Mouse (Mus musculus) NIH3T3 (cell line): ENCODE measurements at regions not wholly inside any gene's neighbourhood (a gene's known extent, or its start where the extent isn't known, plus 50 kb on each side); places are given as distances from the start of the nearest gene placed in this dataset.

Experiments
- DNase-seq: peaks from one replicate; pipeline ENCODE4 v3.0.0-alpha.2; 2012; ENCODE audit warnings: low read depth

DNA sequence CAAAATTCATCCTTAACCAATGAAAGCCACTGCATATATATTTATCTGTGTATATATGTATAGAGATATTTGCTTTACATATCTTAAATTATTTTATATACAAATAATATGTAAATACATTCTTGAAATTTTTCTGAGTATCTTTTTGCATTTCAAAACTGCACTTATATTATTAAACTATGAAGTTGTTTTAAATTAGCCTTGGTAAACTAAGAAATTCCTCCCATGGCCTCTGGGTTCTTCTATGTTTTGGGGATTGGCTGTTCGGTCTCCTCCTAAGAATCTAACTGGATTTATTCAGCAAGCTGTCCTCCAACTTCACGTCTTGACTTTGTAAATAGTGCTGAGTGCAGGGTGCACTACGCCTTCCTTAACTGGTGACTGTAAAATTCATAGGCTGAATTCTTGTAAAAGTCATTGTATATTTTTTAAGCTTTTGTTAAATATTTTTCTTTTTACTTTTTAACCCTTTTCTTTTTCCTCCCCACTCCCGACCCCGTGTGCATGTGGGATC, 249.6 kb upstream of the Nfe2l3 start:
- DNase-seq: no peak

DNA sequence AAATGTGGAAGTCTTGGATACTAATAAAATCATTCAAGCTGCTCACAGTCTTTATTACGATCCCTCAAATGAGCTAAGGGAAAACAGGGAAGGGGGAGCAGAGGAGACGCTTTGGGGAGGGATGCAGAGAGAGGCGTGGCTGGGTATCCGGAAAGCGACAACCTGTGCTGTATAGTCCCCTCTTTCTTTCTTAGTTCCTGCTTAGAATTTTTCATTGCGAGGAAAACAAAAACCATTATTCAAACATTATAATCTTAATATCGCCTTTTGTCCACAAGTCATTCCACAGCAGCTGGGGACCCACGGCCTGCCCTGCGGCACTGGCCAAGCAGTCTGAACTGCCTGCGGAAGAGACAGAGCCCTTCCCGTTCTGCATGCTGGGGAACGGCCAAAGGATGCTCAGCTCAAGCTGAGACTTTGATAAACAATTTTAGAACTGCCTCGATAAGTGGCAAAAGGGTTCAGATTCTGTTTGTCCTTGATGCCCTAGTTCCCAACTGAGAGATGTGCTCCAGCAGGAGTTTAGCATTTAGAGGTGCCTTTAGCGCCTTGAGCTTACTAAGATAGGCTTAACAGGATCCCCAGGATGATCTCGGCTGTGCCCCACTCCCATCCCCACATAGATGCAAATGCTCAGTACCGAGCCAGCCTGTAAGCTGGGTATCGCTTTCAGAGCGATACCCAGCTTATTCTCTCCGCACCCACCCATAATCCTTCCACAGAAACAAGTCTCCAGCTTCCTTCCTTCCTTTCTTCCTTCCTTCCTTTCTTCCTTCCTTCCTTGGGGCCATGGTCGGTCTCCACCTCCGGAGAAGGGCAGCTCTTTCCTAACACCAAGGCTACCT, 248.7 kb upstream of the Nfe2l3 start:
- no peak for DNase-seq

DNA sequence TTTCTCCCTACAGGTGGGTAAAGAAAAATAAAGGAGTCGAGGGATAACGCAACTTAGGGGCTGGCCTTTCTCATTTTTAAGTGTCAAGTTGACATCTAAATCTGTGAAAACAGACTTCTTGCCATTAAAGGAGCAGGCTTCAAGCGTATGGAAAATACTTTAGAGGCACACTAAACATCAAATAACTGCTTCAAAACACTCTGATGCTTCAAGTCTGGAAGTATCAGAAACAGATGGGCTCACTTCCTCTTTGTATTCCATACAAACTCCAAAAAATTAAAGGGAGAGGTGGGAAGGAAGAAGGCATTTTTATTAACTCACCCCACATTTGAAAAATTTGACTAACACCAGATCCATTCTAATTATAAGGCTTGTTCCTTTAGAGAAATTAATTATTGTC, 248.0 kb upstream of the Nfe2l3 start:
- no peak for DNase-seq

DNA sequence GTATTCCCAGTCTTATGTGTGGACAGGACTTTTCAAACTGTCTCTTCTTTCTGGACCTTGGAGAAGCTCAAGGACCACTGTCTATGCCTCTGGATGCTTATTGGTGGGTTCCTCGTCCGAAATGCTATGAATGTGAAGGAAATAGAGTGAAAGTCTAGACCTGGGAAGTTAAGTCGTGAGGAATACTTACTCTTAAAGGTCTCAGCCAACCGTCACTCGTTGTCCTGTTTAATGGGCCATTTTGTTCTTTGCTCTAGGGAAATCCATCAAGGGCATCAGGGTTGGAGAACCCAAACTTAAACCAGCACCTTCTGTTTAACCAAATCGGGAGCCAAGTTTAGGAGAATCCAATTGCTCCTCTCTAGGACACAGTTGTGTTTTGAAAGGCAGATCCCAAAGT, 247.3 kb upstream of the Nfe2l3 start:
- no peak for DNase-seq

DNA sequence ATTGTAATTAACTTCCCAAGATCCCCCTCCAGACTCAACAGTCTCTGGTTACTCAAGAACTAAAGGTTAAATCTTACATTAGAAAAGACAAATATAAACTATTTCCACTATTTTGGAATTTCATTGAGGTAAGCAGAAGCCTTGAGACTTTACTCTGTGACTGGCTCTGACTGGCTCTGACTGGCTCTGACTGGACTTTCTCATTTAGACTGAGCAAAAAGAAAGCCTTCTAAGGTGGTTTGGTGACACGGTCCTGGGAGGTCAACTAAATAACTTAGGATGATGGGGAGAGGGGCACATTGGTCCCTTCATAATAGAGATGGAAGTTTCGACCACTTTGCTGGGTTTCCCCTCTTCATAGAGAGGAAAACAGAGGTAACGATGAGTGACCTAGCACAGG, 243.3 kb upstream of the Nfe2l3 start:
- no peak for DNase-seq

DNA sequence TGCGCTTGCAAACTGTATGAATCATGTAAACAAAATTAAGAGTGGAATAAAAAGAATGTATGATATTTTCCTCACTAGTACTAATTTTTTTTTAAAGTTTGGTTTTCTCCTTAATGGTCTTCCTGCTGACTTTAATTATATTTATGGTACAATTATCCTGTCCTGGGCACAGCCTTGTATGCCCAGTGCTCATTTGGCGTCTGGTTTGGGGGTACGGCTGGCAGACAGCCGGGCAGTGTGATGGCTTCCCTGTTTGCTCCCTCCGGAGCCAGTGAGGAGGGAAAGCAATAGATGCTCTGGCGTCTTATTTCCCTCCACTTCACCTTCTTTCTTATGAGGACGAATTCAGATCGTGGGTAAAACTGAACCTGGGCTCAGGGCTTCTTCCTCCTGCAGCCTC, 239.6 kb upstream of the Nfe2l3 start:
- no peak for DNase-seq

DNA sequence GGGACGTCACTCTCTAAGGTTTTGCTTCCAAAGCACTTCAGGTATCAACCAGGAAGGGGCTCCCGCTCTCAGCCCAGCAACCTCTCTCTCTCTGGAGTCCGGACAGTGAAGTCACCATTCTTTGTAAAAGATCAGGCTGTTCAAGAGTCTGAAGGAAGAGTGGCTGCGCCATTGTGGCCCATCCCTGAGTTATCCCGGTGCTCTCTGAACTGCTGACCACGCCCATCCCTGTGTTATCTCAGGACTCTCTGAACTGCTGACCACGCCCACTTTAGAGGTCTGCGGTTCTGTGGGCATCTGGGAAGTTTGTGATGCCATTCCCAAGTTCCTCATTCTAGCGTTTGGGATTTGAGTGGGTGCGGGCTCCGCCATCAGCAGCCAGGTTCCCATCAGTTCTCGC, 239.1 kb upstream of the Nfe2l3 start:
- no peak for DNase-seq

DNA sequence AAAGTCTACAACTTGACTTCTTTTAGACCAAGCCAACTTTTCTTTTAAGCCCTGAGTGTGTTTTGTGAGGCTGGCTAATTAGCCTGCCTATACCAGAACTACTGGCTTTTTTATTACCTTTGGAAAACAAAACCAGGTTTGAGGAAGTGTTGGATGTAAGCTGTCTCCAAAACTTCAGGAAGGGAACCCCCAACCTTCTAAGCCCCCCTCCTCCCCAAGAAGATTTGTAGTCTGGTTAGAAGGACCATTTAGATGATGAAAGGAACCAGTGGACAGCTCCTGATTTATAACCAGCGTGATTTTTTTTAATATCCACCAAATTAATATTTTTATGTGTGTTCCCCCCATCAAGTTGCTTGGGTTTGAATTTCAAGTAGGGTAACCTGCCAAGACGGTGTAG, 236.1 kb upstream of the Nfe2l3 start:
- DNase-seq: no peak

DNA sequence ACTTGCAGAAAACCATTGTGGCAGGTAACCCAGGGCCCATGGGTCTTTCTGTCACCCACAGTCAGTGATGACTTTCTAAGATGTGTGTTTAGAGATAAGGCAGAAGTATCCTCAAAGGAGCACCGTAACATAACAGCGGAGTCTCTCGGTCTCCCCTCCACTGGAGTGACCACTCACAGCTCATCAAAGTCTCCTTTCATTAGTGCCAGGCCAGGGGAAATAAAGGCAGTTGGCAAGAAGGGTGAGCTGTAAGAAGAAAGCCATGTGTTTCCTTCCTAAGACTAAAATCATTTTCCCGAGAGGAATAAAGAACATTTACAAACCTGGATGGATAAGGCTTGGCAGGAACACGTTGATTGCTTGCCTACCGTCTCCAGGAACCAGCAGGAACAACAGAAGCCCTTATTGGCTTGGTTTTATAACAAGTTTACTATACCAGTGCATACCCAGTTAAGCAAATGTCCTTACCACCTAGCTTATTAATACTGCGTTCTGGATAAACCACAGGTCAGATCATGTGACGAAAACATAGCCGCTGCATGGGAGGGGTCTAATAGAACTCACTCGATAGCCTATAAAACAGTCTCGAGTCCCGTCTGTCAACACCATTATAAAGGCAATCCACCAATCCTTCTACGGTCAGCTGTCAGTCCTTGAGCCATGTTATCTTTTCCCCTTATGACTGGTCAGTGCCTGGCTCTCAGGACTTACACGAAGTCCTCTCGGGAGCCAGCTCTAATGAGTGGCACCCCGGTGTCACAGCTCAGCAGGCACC, 235.3 kb upstream of the Nfe2l3 start:
- DNase-seq: no peak

DNA sequence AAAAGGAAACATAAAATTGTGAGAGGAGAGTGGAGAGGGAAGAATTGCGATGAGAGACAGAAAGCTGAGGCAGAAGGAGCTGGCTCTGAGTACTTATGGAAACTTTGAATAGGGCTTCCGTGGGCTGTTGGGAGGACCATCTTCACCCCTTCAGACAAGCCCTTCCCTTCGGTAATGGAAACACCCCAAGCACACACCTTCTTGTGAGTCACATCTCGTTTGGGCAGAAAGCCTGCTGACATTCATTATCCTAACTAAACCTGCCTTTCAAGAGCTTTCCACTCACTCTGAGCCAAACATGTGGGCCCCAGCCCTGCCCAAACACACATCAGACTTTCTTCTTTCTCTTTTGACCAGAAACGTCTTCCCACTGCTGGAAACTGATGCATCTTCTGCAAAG, 232.3 kb upstream of the Nfe2l3 start:
- DNase-seq: peak; percentile 65

DNA sequence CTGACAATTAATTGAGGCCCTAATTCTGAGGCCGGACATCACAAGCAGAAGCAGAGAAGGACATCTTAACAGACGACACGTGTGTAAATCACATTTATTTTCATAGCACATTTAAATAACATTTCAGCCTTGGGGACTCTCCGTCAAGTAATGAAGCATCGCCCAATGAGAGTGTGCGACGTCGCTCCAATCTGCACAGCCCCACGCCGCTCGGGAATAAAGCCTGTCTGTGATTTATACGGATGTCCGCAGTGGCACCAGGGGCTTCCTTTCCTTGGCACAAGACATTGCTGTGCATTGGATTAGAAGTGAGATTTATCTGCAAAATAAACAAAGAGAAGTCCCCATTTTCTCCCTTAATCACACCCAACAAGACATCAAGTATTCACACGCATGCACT, 231.6 kb upstream of the Nfe2l3 start:
- DNase-seq: no peak

DNA sequence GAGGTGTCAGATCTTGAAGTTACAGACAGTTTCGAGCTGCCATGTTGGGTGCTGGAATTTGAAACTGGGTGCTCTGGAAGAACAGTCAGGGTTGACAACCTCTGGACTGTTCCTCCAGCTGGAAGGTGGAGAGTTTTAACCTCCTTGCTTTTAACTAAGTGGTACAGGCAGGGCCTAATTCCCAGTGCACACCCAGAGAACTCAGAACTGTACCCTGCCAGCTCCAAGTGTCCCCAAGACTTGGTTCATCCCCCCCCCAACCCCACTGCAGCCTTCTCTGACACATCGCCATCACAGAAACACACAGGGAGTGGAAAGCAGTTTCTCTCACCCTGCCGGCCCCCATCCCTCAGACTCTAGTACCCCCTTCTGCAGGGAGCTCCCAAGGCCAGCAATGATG, 228.2 kb upstream of the Nfe2l3 start:
- no peak for DNase-seq

DNA sequence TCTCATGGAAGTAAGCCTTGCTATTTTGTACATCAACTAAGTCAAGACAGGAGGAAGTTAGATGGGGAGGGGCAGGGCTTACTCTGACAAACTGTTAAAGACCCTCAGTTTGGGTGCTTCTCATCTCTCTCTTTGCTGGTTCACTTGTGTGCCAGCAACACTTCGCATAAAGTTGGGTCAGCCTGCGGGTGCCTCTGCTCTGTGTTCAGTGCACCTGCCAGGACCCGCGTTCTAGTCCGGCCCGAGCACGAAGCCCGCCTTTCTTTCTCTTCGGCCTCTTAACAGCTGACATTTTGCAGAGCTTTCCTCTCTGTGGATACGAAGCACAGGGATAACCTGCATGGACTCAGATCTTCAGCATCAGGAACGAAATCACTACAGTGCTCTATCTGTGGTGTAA, 227.1 kb upstream of the Nfe2l3 start:
- no peak for DNase-seq

DNA sequence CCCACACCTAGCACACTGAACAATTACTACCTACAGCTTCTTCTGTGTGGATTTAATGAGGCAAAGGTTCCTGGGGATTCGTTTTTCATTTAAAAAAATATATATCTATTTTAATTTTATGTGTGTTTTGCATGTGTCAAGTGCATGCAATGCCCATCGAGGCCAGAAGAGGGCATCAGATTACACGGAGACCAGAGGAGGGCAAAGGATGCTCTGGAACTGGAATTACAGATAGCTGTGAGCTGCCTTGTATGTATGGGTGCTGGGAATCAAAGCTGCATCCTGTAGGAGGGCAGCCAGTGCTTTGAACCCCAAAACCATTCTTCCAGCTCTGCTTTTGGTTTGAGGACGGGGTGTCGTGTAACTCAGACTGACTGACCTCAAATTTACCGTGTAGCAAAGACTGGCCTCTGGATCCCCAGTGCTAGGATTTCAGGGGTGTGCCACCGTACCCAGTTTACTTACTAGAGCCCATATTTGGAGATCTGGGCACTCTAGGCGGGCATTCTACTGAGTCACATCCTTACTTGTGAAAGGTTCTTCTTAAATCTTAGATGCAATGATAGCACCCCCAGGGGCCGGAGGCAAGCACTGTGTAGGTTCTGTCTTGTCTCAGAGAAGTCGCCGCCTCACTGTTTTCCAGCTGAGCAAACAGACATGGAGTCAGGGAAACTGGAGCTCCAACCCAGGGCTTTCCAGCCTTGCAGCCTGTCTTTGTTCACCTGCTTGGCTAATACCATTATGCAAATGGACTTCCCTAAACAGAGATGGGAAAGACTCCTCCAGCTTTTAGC, 225.6 kb upstream of the Nfe2l3 start:
- DNase-seq: peak; percentile 88

DNA sequence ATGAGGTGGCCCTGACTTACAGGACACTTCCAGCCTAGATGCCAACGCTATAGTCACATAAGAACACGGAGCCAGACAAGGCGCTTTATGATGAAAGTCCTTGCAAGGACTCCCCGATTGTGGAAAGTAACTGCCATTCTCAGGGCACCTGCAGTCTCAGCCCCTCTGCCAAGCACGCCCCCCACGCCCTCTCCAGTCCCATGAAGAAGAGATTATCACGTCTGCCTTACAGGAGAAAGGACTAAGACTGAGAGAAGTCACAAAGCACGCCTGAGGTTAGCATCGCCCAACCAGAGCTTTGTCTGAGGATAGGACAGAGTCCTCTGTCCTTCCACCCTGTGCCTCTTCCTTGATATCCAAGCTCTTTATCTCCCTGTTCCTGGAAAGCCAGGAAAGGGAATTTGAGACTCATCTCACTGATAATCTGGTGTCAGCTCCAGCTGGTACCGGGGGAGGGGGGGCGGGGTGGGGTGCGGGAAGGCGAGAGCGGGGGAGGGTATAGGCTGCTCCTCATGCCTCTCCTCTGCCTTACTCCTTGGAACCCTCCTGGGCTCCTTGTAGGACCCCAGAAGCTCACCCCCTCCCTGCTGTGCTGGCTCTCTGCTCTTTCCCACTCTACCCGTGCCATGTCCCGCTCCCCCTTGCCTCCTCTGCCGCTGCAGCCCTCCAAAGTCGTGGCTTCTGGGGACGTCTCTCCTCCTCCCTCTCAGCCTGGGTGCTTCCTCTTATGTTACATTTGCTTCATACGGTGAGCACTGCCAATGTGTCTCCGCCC, 224.7 kb upstream of the Nfe2l3 start:
- no peak for DNase-seq

DNA sequence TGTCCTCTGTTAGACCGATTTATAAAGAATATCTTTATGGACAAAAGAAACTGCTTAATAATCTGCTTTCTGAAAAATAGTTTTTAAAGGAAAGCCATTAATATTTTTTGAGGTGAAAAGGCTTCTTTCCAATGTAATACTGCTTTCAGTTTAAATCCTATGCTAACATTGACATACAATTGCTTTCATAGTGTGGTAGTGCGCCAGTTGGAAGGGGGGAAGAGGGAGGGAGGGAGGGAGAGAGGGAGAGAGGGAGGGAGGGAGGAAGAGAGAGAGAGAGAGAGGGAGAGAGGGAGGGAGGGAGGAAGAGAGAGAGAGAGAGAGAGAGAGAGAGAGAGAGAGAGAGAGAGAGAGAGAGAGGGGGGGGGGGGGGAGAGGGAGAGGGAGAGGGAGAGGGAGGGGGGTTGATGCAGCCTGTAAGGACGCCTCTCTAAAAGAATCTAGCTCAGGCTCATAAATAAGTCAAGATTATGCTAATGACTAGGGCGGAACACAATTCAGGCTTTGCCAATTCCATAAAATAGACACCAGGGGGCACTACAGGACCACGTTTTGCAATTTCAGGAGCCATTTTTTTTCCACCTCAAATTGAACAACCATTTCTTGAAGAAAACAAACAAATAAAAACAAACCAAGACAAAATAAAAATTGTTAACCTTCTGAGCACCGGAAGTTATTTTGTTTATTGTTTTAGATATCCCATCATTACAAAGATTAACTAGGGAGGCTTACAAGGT, 223.6 kb upstream of the Nfe2l3 start:
- peak; percentile 94 for DNase-seq

DNA sequence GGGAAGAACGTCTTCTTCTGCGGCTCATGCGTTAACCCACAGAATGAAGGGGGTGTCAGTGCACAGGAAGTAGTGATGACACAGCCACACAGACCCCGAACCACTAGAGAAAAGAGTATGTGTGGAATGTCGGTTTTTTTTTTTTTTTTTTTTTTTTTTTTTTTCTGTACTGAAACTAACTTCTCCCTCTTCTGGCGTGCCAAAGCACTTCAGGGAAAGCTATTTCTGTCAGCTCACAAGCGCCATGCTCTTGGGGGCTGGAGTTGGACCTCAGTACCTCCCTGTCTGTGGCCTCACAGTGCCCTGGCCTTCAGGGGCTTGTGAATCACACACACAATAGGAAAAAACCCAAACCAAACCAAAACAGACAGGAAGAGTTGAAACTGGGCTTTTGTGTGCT, 221.1 kb upstream of the Nfe2l3 start:
- peak; percentile 68 for DNase-seq

DNA sequence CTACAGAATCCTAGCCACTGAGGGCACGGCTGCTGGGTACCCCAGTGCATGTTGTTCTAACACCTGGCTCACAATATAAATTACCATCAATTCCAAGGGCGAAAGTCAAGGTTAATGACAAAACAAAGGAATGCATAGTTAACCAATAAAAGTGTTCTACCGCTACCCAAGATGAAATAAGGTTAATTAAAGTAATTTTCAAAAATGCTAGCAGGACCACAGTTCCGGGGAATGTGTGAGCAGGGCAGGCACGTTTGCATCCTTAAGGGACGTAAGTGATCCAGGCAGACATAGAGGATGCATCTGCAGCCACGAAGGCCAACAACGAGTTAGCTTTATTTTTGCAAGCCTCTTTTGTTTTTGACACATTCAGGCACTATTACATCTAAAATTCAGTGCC, 220.3 kb upstream of the Nfe2l3 start:
- no peak for DNase-seq

DNA sequence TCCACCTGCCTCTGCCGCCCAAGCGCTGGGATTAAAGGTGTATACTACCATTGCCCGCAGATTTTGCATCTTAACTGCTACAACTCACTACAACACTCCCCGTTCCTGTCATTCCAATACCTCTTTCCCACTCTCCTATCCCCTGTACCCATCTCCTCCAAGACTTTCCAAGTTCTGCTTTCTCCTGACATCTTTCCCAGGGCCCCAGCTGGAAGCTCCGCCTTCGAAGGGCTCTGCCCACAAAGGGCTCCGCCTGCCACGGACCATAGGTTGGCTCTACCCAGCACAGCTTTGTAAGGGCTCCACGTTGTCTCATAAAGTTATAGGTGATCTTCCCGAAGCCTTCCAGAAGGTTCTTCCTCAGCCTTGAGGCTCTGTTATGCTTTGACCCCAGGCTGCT, 217.1 kb upstream of the Nfe2l3 start:
- DNase-seq: no peak

DNA sequence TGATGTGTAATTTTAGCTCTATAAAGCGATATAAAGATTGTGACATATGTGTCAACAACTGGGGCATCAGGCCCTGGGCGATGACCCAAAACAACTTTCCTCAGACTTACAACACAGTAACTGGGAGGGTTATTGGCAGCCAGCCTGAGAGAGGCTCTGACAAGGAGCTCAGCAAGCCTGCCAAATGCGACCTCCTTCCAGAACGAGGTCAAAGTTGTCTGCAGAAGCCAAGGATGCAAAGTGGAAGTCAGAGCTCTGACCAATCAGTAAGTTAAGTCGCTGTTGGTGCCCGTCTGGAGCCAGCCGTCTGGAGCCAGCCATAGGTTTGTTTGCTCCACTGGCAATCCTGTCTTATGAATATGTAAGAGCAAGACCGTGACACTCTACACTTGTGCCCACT, 216.0 kb upstream of the Nfe2l3 start:
- peak; percentile 92 for DNase-seq

DNA sequence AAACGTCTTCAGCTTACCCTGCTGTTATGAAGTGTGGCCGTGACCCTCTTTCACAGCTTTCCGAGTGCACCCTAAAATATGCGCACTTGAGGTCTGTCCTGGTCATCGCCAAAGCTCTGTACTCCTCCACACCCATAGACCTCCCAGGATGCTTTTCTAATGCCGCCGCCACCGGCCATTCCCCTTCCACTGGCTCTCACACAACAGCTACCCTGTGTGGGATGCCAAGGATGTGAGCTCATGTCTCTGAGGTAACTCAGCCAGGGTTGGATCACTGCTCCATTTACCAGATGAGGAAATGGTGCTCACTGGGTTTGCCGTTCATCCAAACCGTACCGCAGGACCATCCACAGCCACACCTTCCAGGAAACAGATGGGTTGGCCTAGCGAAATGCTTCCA, 212.8 kb upstream of the Nfe2l3 start:
- DNase-seq: no peak
